Mouse (Mus musculus) intestine, embryonic 14.5 days (tissue): ENCODE results near the gene Nhlrc3. TPM values are rescaled to one million over a fixed set of nuclear protein-coding genes. Genes with fewer than 3 reads are reported as not detected.

Experiments
- ATAC-seq: fragments of 200-750 bp; cut with Nextera tagmentation; replicated peaks from 2 replicates; pipeline ENCODE4 v1.8.0; 2017; ENCODE audit warnings: low read depth, moderate number of reproducible peaks, moderate TSS enrichment, moderate library complexity; ENCODE audit not compliant: low FRiP score, low TSS enrichment
- DNase-seq: peaks from one replicate; pipeline ENCODE4 v3.0.0-alpha.2; 2018; ENCODE audit warnings: low spot score
- H3K27ac ChIP-seq: fragments of 300-500 bp; sonication (generic); 2 replicates; pipeline ENCODE4 v1.5.1; 2014; ENCODE audit warnings: low read depth, mild to moderate bottlenecking, control low read depth
- H3K27me3 ChIP-seq: fragments of 300-500 bp; sonication (generic); replicated peaks from 2 replicates; pipeline ENCODE4 v1.6.1; 2014; ENCODE audit warnings: low read length, control low read depth; ENCODE audit not compliant: control insufficient read depth, insufficient read depth
- H3K36me3 ChIP-seq: fragments of 300-500 bp; sonication (generic); 2 replicates; pipeline ENCODE4 v1.6.1; 2014; ENCODE audit warnings: low read length, control low read depth; ENCODE audit not compliant: control insufficient read depth, insufficient read depth
- H3K4me1 ChIP-seq: fragments of 300-500 bp; sonication (generic); replicated peaks from 2 replicates; pipeline ENCODE4 v1.6.1; 2014; ENCODE audit warnings: low read length, control low read depth, mixed read lengths; ENCODE audit not compliant: control insufficient read depth, insufficient read depth
- H3K4me2 ChIP-seq: fragments of 300-500 bp; sonication (generic); 2 replicates; pipeline ENCODE4 v1.6.1; 2014; ENCODE audit warnings: low read length
- H3K4me3 ChIP-seq: fragments of 300-500 bp; sonication (generic); 2 replicates; pipeline ENCODE4 v1.5.1; 2014; ENCODE audit warnings: low read depth, low read length, control low read depth, mixed read lengths
- H3K9ac ChIP-seq: fragments of 300-500 bp; sonication (generic); 2 replicates; pipeline ENCODE4 v1.6.1; 2014; ENCODE audit warnings: mild to moderate bottlenecking, low read length
- H3K9me3 ChIP-seq: fragments of 300-500 bp; sonication (generic); 2 replicates; pipeline ENCODE4 v1.6.1; 2016; ENCODE audit warnings: low read length, control low read depth; ENCODE audit not compliant: control insufficient read depth
- WGBS: fragments of 180-500 bp; shearing (Covaris S2); extraction: QIAGEN DNeasy Blood & Tissue Kit; methylation state at CpG from one replicate; pipeline ENCODE4 v1.1.7; 2014; 5-methylcytosine and 5-hydroxymethylcytosine counted together
- polyA plus RNA-seq: library from polyadenylated mRNA; unstranded; fragments of >200 nt; fragmentation: Nextera tagmentation; extraction: Ambion mirVana; gene quantifications from 2 replicates; pipeline ENCODE4 v1.2.1, GENCODE M21; 2014

Gene Nhlrc3
- polyA plus RNA-seq, 1 experiment from 2014 or later, result 12.1 TPM

- WGBS, result 92% methylated on average over 17 of the region's 17 CpGs
- H3K27ac ChIP-seq, result no peak overlapping the region
- no peaks in the 10 kb centered on the region for H3K27me3 ChIP-seq
- no peaks in the 10 kb centered on the region for H3K9me3 ChIP-seq
- DNase-seq (no peak), ATAC-seq (no peak)
- peaks cover 94% of the 10 kb centered on the region for H3K36me3 ChIP-seq
- no peak overlapping the region for H3K4me2 ChIP-seq
- no peak overlapping the region for H3K9ac ChIP-seq
- no peak overlapping the region for H3K4me3 ChIP-seq
- H3K4me1 ChIP-seq, result no peaks in the 10 kb centered on the region
These were observed 14.3 kb upstream of the Nhlrc3 start for GRCm38 (mm10) chr3:53477468-53477867.

- no peaks in the 10 kb centered on the region for H3K4me1 ChIP-seq
- WGBS, result 58% methylated on average over 6 of the region's 6 CpGs
- no peak overlapping the region for H3K9ac ChIP-seq
- no peak overlapping the region for H3K4me2 ChIP-seq
- H3K9me3 ChIP-seq, result no peaks in the 10 kb centered on the region
- no peak overlapping the region for H3K27ac ChIP-seq
- ATAC-seq (no peak; the same call in 1 of the 2 replicates), DNase-seq (peak; percentile 74)
- H3K36me3 ChIP-seq, result peaks cover 96% of the 10 kb centered on the region
- no peaks in the 10 kb centered on the region for H3K27me3 ChIP-seq
- no peak overlapping the region for H3K4me3 ChIP-seq
These were observed 12.8 kb upstream of the Nhlrc3 start for GRCm38 (mm10) chr3:53475889-53476288.

- Histone ChIP-seq H3K4me2 (no peak overlapping the region), H3K27me3 (no peaks in the 10 kb centered on the region), H3K36me3 (peaks cover 96% of the 10 kb centered on the region), H3K9me3 (no peaks in the 10 kb centered on the region), H3K9ac (no peak overlapping the region), H3K4me1 (no peaks in the 10 kb centered on the region), H3K27ac (no peak overlapping the region), H3K4me3 (no peak overlapping the region)
- DNase-seq, result no peak
- ATAC-seq, result no peak
- 74% methylated on average over 4 of the region's 4 CpGs for WGBS
These were observed 11.0 kb upstream of the Nhlrc3 start for GRCm38 (mm10) chr3:53474179-53474578.

DNA sequence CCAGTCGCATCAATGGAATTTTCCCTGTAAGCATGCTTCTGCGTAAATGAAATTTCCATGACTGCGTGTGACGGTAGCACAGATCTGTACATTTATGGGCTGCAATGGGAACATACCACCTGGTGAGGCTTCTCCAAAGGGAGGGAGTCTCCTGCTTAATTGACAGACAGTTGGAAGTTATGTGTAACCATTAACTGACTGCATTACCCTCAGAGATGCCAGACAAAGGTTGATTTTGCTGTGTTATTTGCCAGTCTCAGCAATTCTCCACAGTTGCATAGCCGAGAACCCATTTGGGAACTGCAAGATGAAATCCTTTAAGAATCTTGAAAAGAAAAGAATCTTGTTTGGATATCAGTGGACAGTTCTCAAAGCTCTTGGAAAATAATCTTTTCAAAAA is 8.9 kb upstream of the Nhlrc3 start:
- H3K9me3 ChIP-seq, result no peaks in the 10 kb centered on the region
- 96% methylated on average over 5 of the region's 5 CpGs for WGBS
- H3K27ac ChIP-seq, result no peak overlapping the region
- H3K4me2 ChIP-seq, result no peak overlapping the region
- H3K36me3 ChIP-seq, result peaks cover 85% of the 10 kb centered on the region
- H3K27me3 ChIP-seq, result no peaks in the 10 kb centered on the region
- H3K9ac ChIP-seq, result no peak overlapping the region
- H3K4me3 ChIP-seq, result no peak overlapping the region
- peaks cover 3% of the 10 kb centered on the region; the same call in 1 of the 2 replicates for H3K4me1 ChIP-seq
- ATAC-seq (no peak), DNase-seq (no peak)

DNA sequence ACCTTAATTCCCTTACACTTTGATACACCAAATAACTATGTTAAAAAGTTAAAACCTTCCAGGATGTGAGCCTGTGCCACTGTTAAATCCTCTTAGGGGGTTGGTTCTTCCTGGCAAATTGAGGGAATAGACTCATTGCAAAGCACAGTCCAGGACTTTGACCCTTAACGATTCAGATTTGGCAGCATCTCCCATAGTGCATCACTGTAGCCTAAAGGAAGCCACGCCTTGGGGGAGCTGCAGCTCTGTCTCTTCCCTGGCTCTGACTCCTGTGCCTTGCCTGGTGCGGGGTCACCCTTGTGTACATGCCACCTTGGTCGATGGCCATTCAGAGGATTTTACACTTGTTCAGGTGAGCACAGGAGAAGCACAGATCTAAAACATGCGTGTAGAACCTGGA is 6.5 kb upstream of the Nhlrc3 start:
- no peak overlapping the region for H3K9ac ChIP-seq
- no peaks in the 10 kb centered on the region for H3K9me3 ChIP-seq
- ATAC-seq (no peak), DNase-seq (no peak)
- 89% methylated on average over 5 of the region's 5 CpGs for WGBS
- H3K4me3 ChIP-seq, result no peak overlapping the region
- no peaks in the 10 kb centered on the region for H3K27me3 ChIP-seq
- H3K27ac ChIP-seq, result no peak overlapping the region
- peaks cover 63% of the 10 kb centered on the region for H3K36me3 ChIP-seq
- H3K4me2 ChIP-seq, result no peak overlapping the region
- peaks cover 18% of the 10 kb centered on the region for H3K4me1 ChIP-seq

GRCm38 (mm10) chr3:53467356-53467755 is 4.2 kb upstream of the Nhlrc3 start:
- 79% methylated on average over 5 of the region's 5 CpGs for WGBS
- no peak overlapping the region for H3K9ac ChIP-seq
- no peaks in the 10 kb centered on the region for H3K27me3 ChIP-seq
- H3K4me1 ChIP-seq, result peaks cover 18% of the 10 kb centered on the region
- ATAC-seq (no peak), DNase-seq (no peak)
- no peak overlapping the region for H3K4me3 ChIP-seq
- no peak overlapping the region for H3K4me2 ChIP-seq
- no peak overlapping the region for H3K27ac ChIP-seq
- H3K9me3 ChIP-seq, result no peaks in the 10 kb centered on the region
- peaks cover 40% of the 10 kb centered on the region for H3K36me3 ChIP-seq

GRCm38 (mm10) chr3:53466481-53466880 is 3.3 kb upstream of the Nhlrc3 start:
- no peak for DNase-seq
- no peak for ATAC-seq
- 71% methylated on average over 9 of the region's 9 CpGs for WGBS
- H3K27ac ChIP-seq, result no peak overlapping the region
- peaks cover 31% of the 10 kb centered on the region for H3K36me3 ChIP-seq
- H3K4me1 ChIP-seq, result peaks cover 18% of the 10 kb centered on the region
- H3K9me3 ChIP-seq, result no peaks in the 10 kb centered on the region
- H3K27me3 ChIP-seq, result no peaks in the 10 kb centered on the region
- no peak overlapping the region for H3K9ac ChIP-seq
- no peak overlapping the region for H3K4me3 ChIP-seq
- peak overlapping the region; percentile 18; the same call in 1 of the 2 replicates for H3K4me2 ChIP-seq

DNA sequence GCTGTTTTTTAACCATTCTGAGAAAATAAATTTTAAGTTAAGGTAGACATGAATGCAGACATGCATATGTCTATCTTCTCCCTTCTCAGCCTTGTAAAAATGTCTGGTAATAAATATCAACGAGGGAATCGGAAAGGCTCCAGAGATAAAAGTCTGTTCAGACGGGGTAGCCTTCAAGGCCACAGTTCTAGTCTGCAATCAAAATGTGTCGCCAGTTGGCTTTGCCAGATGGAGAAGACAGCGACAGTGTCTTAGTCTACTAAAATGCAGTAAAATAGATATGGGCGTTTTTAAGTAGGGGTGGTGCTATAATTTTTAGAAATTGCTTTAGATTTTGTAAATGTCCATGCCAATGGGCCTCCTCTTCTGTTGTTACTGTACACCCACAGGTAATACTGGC is 2.2 kb upstream of the Nhlrc3 start:
- DNase-seq, result no peak
- 33% methylated on average over 6 of the region's 6 CpGs for WGBS

GRCm38 (mm10) chr3:53464146-53464698 is 1.1 kb upstream of the Nhlrc3 start:
- under 1% methylated on average over 20 of the region's 20 CpGs for WGBS
- Histone ChIP-seq H3K9me3 (no peaks in the 10 kb centered on the region), H3K36me3 (peaks cover 26% of the 10 kb centered on the region), H3K4me3 (peak overlapping the region; percentile 95), H3K4me1 (peaks cover 18% of the 10 kb centered on the region), H3K27me3 (no peaks in the 10 kb centered on the region), H3K9ac (peak overlapping the region; percentile 90), H3K27ac (peak overlapping the region; percentile 81), H3K4me2 (peak overlapping the region; percentile 66)
- DNase-seq (peak; percentile 60), ATAC-seq (0 out of 2 replicates have a peak, but pooled peaks have one; percentile 28)

More for the DNA sequence above, 2.2 kb upstream of the Nhlrc3 start:
- H3K9ac ChIP-seq, result no peak overlapping the region
- peaks cover 26% of the 10 kb centered on the region for H3K36me3 ChIP-seq
- H3K27me3 ChIP-seq, result no peaks in the 10 kb centered on the region
- H3K4me2 ChIP-seq, result peak overlapping the region; percentile 66
- no peak overlapping the region for H3K27ac ChIP-seq
- no peaks in the 10 kb centered on the region for H3K9me3 ChIP-seq
- peak overlapping the region; percentile 95 for H3K4me3 ChIP-seq
- peaks cover 18% of the 10 kb centered on the region for H3K4me1 ChIP-seq
- no peak for ATAC-seq
